Mouse (Mus musculus) cerebellum, postnatal 36 days (tissue): ENCODE measurements around the gene Susd2.

ENCODE experiments used
- DNase-seq, 2 experiments: peaks; one replicate each; pipeline ENCODE4 v3.0.0; 2021 to 2022; ENCODE audit warnings: mixed read lengths in 2 of 2

Susd2 gene

GRCm38 (mm10) chr10:75654053-75654452 lies 10.2 kb upstream of the Susd2 start:
- DNase-seq = no peak

- DNase-seq = no peak
These were observed 7.7 kb upstream of the Susd2 start for GRCm38 (mm10) chr10:75651381-75652068.

- DNase-seq = no peak
These were observed 6.6 kb upstream of the Susd2 start for GRCm38 (mm10) chr10:75650306-75650902.

- no peak for DNase-seq
These were observed 5.7 kb upstream of the Susd2 start for GRCm38 (mm10) chr10:75649406-75649995.

- peak in 1 of 2 experiments; percentile 4 for DNase-seq
These were observed 5.2 kb upstream of the Susd2 start for GRCm38 (mm10) chr10:75649001-75649400.

GRCm38 (mm10) chr10:75648091-75648490 lies 4.3 kb upstream of the Susd2 start:
- DNase-seq = peak in 1 of 2 experiments; percentile 6

- DNase-seq = peak in 1 of 2 experiments; percentile 57
These were observed 3.6 kb upstream of the Susd2 start for GRCm38 (mm10) chr10:75647362-75647761.

- peak in 1 of 2 experiments; percentile 56 for DNase-seq
These were observed 2.6 kb upstream of the Susd2 start for GRCm38 (mm10) chr10:75646406-75646805.

GRCm38 (mm10) chr10:75645616-75646015 lies 1.8 kb upstream of the Susd2 start:
- peak in 1 of 2 experiments; percentile 2 for DNase-seq

GRCm38 (mm10) chr10:75642891-75643290 lies 917 bp downstream of the Susd2 start:
- peak in 1 of 2 experiments; percentile 10 for DNase-seq

- peak in 1 of 2 experiments; percentile 10 for DNase-seq
These were observed 1.4 kb downstream of the Susd2 start for GRCm38 (mm10) chr10:75642436-75642835.

GRCm38 (mm10) chr10:75641721-75642222 lies 2.0 kb downstream of the Susd2 start:
- DNase-seq = peak; percentile 3 to 7

GRCm38 (mm10) chr10:75637711-75638110 lies 6.1 kb downstream of the Susd2 start:
- DNase-seq = peak in 1 of 2 experiments; percentile 7

- DNase-seq = no peak
These were observed 7.6 kb downstream of the Susd2 start for GRCm38 (mm10) chr10:75636084-75636786.

- peak; percentile 93 to 98 for DNase-seq
These were observed 8.1 kb downstream of the Susd2 start for GRCm38 (mm10) chr10:75635693-75636055.

GRCm38 (mm10) chr10:75635019-75635692 lies 8.7 kb downstream of the Susd2 start:
- DNase-seq = peak; percentile 7 to 10

- peak in 1 of 2 experiments; percentile 3 for DNase-seq
These were observed 9.2 kb downstream of the Susd2 start for GRCm38 (mm10) chr10:75634610-75635009.

GRCm38 (mm10) chr10:75633576-75634139 lies 10.2 kb downstream of the Susd2 start:
- no peak for DNase-seq

GRCm38 (mm10) chr10:75633048-75633447 lies 10.8 kb downstream of the Susd2 start:
- DNase-seq = no peak

- no peak for DNase-seq
These were observed 11.2 kb downstream of the Susd2 start for GRCm38 (mm10) chr10:75632633-75633032.

- no peak for DNase-seq
These were observed 16.3 kb downstream of the Susd2 start for GRCm38 (mm10) chr10:75627490-75627889.

- DNase-seq = no peak
These were observed 16.8 kb downstream of the Susd2 start for GRCm38 (mm10) chr10:75626991-75627390.
